Mouse (Mus musculus) MEL-GATA-1-ER (cell line): Measurements from ENCODE around the gene Lyz2.
"Not testable (repeated sequence)": the region's sequence is repeated elsewhere in the genome, so short reads cannot be mapped to it uniquely, and the experiment has no call there.

ENCODE experiments used
- DNase-seq: peaks from one replicate; pipeline ENCODE4 v3.0.0-alpha.2; 2012; ENCODE audit warnings: low read depth; ENCODE audit errors: extremely low read depth

The Lyz2 gene

GRCm38 (mm10) chr10:117284578-117285520 lies 2.7 kb upstream of the Lyz2 start:
- no peak for DNase-seq

- no peak for DNase-seq
These were observed 1.9 kb upstream of the Lyz2 start for GRCm38 (mm10) chr10:117283871-117284577.

GRCm38 (mm10) chr10:117283196-117283595 lies 1.1 kb upstream of the Lyz2 start:
- DNase-seq: not testable (repeated sequence)

DNA sequence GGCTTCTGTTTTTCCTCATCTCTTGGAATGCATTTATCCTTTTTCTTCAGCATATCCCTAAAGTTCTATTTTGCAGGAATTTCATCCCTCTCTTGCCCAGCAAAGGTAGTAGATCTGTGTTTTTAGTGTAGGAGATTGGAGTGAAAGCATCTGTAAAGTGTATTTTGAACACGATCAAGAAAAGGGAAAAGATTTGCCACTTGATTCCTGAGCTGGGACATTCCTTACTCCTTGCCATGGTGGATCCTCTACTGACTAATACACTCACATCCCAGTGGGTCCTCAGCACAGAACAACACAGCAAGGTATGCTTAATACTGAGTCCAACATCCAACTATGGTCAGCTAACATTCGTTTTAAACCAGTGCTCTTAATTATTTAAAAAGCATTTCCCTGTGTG lies 430 bp upstream of the Lyz2 start:
- no peak for DNase-seq

DNA sequence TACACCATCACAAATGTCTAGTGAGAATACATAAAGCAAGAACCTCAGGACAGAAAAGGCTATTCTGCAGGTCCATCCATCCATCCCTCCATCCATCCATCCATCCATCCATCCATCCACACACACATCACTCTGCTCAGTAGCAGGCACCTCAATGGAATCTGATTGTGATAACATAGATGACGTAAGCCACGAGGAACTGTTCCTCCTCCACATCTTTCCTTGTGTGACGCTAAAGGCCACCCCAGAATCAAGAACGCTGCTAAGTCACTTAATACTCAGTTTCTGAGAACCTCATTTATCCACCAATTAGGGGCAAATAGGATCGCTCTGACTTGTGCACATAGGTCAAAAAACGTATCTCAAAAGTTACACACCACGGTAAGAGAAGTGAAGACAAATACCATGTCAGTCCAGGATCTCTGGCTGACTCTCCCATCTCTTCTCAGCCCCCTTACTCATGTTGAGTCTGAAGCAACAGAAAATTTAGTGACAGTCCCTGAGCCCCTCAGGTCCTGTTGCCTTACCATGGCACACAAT lies 670 bp downstream of the Lyz2 start:
- no peak for DNase-seq

GRCm38 (mm10) chr10:117280000-117280399 lies 2.1 kb downstream of the Lyz2 start:
- no peak for DNase-seq

- not testable (repeated sequence) for DNase-seq
These were observed 3.6 kb downstream of the Lyz2 start for GRCm38 (mm10) chr10:117278510-117278909.

- not testable (repeated sequence) for DNase-seq
These were observed 4.3 kb downstream of the Lyz2 start for GRCm38 (mm10) chr10:117277779-117278178.

- no peak for DNase-seq
These were observed 6.3 kb downstream of the Lyz2 start for GRCm38 (mm10) chr10:117275681-117276369.

- DNase-seq: not testable (repeated sequence)
These were observed 7.5 kb downstream of the Lyz2 start for GRCm38 (mm10) chr10:117274645-117275044.

GRCm38 (mm10) chr10:117272023-117272422 lies 10.1 kb downstream of the Lyz2 start:
- no peak for DNase-seq

DNA sequence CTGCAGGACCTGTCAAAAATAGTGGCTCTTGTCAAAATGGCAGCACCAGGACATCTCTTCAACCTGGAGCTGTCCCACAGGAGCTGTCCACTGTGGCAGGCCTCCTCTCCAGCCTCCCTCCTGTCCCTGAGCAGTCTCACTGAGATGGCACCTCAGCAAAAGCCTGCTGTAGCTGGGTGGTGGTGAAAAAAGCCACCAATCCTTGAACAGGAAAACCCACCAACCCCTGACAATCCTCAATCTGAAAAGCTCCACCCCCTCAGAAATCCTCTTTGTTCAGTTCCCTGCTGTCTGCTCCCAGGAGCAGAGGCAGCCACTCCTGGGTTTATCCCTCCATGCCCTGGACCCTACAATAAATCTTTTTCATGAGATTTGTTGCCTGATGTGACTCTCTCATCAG lies 22.3 kb downstream of the Lyz2 start:
- no peak for DNase-seq

- no peak for DNase-seq
These were observed 43.5 kb downstream of the Lyz2 start, which contains the start of gene 9530003J23Rik for GRCm38 (mm10) chr10:117238603-117239002. Gene 9530003J23Rik (minus strand): TSS chr10:117238703.

DNA sequence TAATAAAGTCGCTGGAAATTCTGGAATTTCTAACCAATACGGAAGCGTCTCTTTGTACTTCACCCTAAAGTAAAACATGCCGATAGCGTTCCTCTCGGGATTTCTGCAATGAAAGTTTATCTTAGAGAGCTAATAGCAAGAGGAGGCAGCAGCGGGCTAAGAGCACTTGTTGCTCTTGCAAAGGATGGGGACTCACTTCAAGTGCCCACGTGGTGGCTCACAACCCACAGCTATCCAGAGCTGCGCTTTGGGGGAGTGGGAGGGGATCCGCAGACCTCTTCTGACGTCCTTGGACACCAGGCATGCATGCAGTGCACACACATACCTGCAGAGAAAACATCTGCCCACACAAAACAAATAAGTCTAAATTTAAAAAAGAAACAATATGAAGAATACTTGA lies 46.3 kb downstream of the Lyz2 start:
- DNase-seq: no peak

DNA sequence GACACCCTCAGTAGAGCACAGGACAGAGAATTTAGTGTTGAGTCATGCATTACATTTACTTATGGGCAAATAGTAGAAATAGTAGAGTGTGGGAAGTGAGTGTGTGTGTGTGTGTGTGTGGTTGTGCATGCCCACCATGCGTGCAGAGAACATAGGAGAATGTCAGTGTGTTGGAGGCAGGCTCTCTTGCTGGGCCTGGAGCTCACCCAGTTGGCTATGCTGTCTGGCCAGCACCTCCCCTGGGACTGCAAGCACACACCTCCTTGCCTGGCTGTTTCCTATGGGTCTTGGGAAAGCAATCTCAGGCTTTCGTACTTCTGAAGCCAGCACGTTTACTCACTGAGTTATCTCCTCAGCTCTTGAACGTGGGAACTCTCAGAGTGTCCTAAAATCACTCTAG lies 47.3 kb downstream of the Lyz2 start:
- DNase-seq: no peak

GRCm38 (mm10) chr10:117229826-117230225 lies 52.3 kb downstream of the Lyz2 start:
- DNase-seq: no peak
